Mouse (Mus musculus): ENCODE data around the gene H6pd.

- TF ChIP-seq REST (IDR thresholded peaks at IDR 0.05; ENCODE audit: insufficient read depth, insufficient read length) (no peak), POLR2A (IDR thresholded peaks at IDR 0.05; ENCODE audit: insufficient read length, low read depth) (no peak), TCF3 (IDR thresholded peaks at IDR 0.05; ENCODE audit: insufficient read length, low read depth) (no peak), USF1 (IDR thresholded peaks at IDR 0.05; ENCODE audit: low read depth) (no peak), CEBPB (IDR thresholded peaks at IDR 0.05; ENCODE audit: insufficient read depth, poor library complexity, severe bottlenecking) (no peak), POLR2AphosphoS2 (IDR thresholded peaks at IDR 0.05; ENCODE audit: insufficient read length, low read depth) (no peak), MAX (IDR thresholded peaks at IDR 0.05; ENCODE audit: low read depth) (no peak), MYOG (IDR thresholded peaks at IDR 0.05; ENCODE audit: control insufficient read depth in 1 of 3, insufficient read depth in 1 of 3, insufficient read length in 2 of 3, low read depth in 2 of 3) (no peak), MYOD1 (IDR thresholded peaks at IDR 0.05; ENCODE audit: control insufficient read depth in 1 of 3, insufficient read length in 2 of 3, low read depth in 2 of 3) (no peak), E2F4 (IDR thresholded peaks at IDR 0.05; ENCODE audit: insufficient read depth) (no peak)
Measured at GRCm38 (mm10) chr4:150023518-150023917, 14.7 kb upstream of the H6pd start.

All from myocyte (in vitro differentiated cells).